Mouse (Mus musculus): Measurements from ENCODE around the gene Cmtm5. TPM values are rescaled to one million over a fixed set of nuclear protein-coding genes. Genes with fewer than 3 reads are reported as not detected.

Cmtm5 gene
- not detected for polyA plus RNA-seq (2014; fragmentation: Illumina TruSeq; extraction: RNeasy Lipid Tissue Mini Kit (QIAGEN cat#74804); ENCODE audit: low read depth, low replicate concordance)

GRCm38 (mm10) chr14:54935904-54936830, at the start of gene Cmtm5:
TSS of gene Cmtm5 (plus strand) at chr14:54936261.

GRCm38 (mm10) chr14:54892200-54892599, 43.9 kb upstream of the Cmtm5 start, which contains the start of gene Pabpn1:
TSS of gene Pabpn1 (plus strand) at chr14:54892500.

GRCm38 (mm10) chr14:54912886-54913285, 23.2 kb upstream of the Cmtm5 start, which contains the start of gene Slc22a17:
TSS of gene Slc22a17 (minus strand) at chr14:54913132.

GRCm38 (mm10) chr14:54925349-54926342, 10.4 kb upstream of the Cmtm5 start, which contains the start of gene Efs:
TSS of gene Efs (minus strand) at chr14:54926126.

GRCm38 (mm10) chr14:54932645-54933150, 3.4 kb upstream of the Cmtm5 start, which contains the start of gene Il25:
TSS of gene Il25 (plus strand) at chr14:54932695.

GRCm38 (mm10) chr14:54966320-54966977, 30.4 kb downstream of the Cmtm5 start, which contains the start of gene Myh6:
TSS of gene Myh6 (minus strand) at chr14:54966927.

GRCm38 (mm10) chr14:54976633-54977032, 40.6 kb downstream of the Cmtm5 start, which contains the start of gene Gm17428:
TSS of gene Gm17428 (plus strand) at chr14:54976933.

Other genes with a start within 250 kb of the Cmtm5 start
- gene Acin1, start 249.3 kb upstream of the Cmtm5 start, polyA plus RNA-seq (2014; fragmentation: Illumina TruSeq; extraction: RNeasy Lipid Tissue Mini Kit (QIAGEN cat#74804); ENCODE audit: low read depth, low replicate concordance) = 163 TPM
- not detected for gene Gm29776, start 237.4 kb upstream of the Cmtm5 start, polyA plus RNA-seq (2014; fragmentation: Illumina TruSeq; extraction: RNeasy Lipid Tissue Mini Kit (QIAGEN cat#74804); ENCODE audit: low read depth, low replicate concordance)
- not detected for gene Cebpe, start 224.1 kb upstream of the Cmtm5 start, polyA plus RNA-seq (2014; fragmentation: Illumina TruSeq; extraction: RNeasy Lipid Tissue Mini Kit (QIAGEN cat#74804); ENCODE audit: low read depth, low replicate concordance)
- gene Slc7a8, start 154.3 kb upstream of the Cmtm5 start, polyA plus RNA-seq (2014; fragmentation: Illumina TruSeq; extraction: RNeasy Lipid Tissue Mini Kit (QIAGEN cat#74804); ENCODE audit: low read depth, low replicate concordance) = 16.3 TPM
- gene Rnf212b, start 122.1 kb upstream of the Cmtm5 start, polyA plus RNA-seq (2014; fragmentation: Illumina TruSeq; extraction: RNeasy Lipid Tissue Mini Kit (QIAGEN cat#74804); ENCODE audit: low read depth, low replicate concordance) = not detected
- 11.6 TPM for gene Homez, start 65.3 kb upstream of the Cmtm5 start, polyA plus RNA-seq (2014; fragmentation: Illumina TruSeq; extraction: RNeasy Lipid Tissue Mini Kit (QIAGEN cat#74804); ENCODE audit: low read depth, low replicate concordance)
- 9.8 TPM for gene Ppp1r3e, start 58.7 kb upstream of the Cmtm5 start, polyA plus RNA-seq (2014; fragmentation: Illumina TruSeq; extraction: RNeasy Lipid Tissue Mini Kit (QIAGEN cat#74804); ENCODE audit: low read depth, low replicate concordance)
- gene Bcl2l2, start 52.9 kb upstream of the Cmtm5 start, polyA plus RNA-seq (2014; fragmentation: Illumina TruSeq; extraction: RNeasy Lipid Tissue Mini Kit (QIAGEN cat#74804); ENCODE audit: low read depth, low replicate concordance) = 25.8 TPM
- not detected for gene Gm20521, start 52.8 kb upstream of the Cmtm5 start, polyA plus RNA-seq (2014; fragmentation: Illumina TruSeq; extraction: RNeasy Lipid Tissue Mini Kit (QIAGEN cat#74804); ENCODE audit: low read depth, low replicate concordance)
- 49.7 TPM for gene Pabpn1, start 43.8 kb upstream of the Cmtm5 start, polyA plus RNA-seq (2014; fragmentation: Illumina TruSeq; extraction: RNeasy Lipid Tissue Mini Kit (QIAGEN cat#74804); ENCODE audit: low read depth, low replicate concordance)
- 1.6 TPM for gene Slc22a17, start 23.1 kb upstream of the Cmtm5 start, polyA plus RNA-seq (2014; fragmentation: Illumina TruSeq; extraction: RNeasy Lipid Tissue Mini Kit (QIAGEN cat#74804); ENCODE audit: low read depth, low replicate concordance)
- gene Efs, start 10.1 kb upstream of the Cmtm5 start, polyA plus RNA-seq (2014; fragmentation: Illumina TruSeq; extraction: RNeasy Lipid Tissue Mini Kit (QIAGEN cat#74804); ENCODE audit: low read depth, low replicate concordance) = not detected
- not detected for gene Il25, start 3.6 kb upstream of the Cmtm5 start, polyA plus RNA-seq (2014; fragmentation: Illumina TruSeq; extraction: RNeasy Lipid Tissue Mini Kit (QIAGEN cat#74804); ENCODE audit: low read depth, low replicate concordance)
- gene Myh6, start 30.7 kb downstream of the Cmtm5 start, polyA plus RNA-seq (2014; fragmentation: Illumina TruSeq; extraction: RNeasy Lipid Tissue Mini Kit (QIAGEN cat#74804); ENCODE audit: low read depth, low replicate concordance) = not detected
- gene Gm17428, start 40.7 kb downstream of the Cmtm5 start, polyA plus RNA-seq (2014; fragmentation: Illumina TruSeq; extraction: RNeasy Lipid Tissue Mini Kit (QIAGEN cat#74804); ENCODE audit: low read depth, low replicate concordance) = not detected
- not detected for gene Myh7, start 58.4 kb downstream of the Cmtm5 start, polyA plus RNA-seq (2014; fragmentation: Illumina TruSeq; extraction: RNeasy Lipid Tissue Mini Kit (QIAGEN cat#74804); ENCODE audit: low read depth, low replicate concordance)
- 3.3 TPM for gene Ngdn, start 79.2 kb downstream of the Cmtm5 start, polyA plus RNA-seq (2014; fragmentation: Illumina TruSeq; extraction: RNeasy Lipid Tissue Mini Kit (QIAGEN cat#74804); ENCODE audit: low read depth, low replicate concordance)
- gene Zfhx2, start 156.1 kb downstream of the Cmtm5 start, polyA plus RNA-seq (2014; fragmentation: Illumina TruSeq; extraction: RNeasy Lipid Tissue Mini Kit (QIAGEN cat#74804); ENCODE audit: low read depth, low replicate concordance) = 0.99 TPM
- gene Thtpa, start 158.5 kb downstream of the Cmtm5 start, polyA plus RNA-seq (2014; fragmentation: Illumina TruSeq; extraction: RNeasy Lipid Tissue Mini Kit (QIAGEN cat#74804); ENCODE audit: low read depth, low replicate concordance) = 6.7 TPM
- gene Ap1g2, start 170.3 kb downstream of the Cmtm5 start, polyA plus RNA-seq (2014; fragmentation: Illumina TruSeq; extraction: RNeasy Lipid Tissue Mini Kit (QIAGEN cat#74804); ENCODE audit: low read depth, low replicate concordance) = 3.8 TPM
- gene Jph4, start 180.7 kb downstream of the Cmtm5 start, polyA plus RNA-seq (2014; fragmentation: Illumina TruSeq; extraction: RNeasy Lipid Tissue Mini Kit (QIAGEN cat#74804); ENCODE audit: low read depth, low replicate concordance) = 1.2 TPM

Data from adrenal gland, adult 10 weeks (tissue).